Mouse (Mus musculus): ENCODE measurements around the gene Gm42791.

Gene Gm42791

GRCm38 (mm10) chr5:148924051-148924450, 70.9 kb downstream of the Gm42791 start:
- DNase-seq (ENCODE audit: low spot score), result no peak

GRCm38 (mm10) chr5:148923408-148923807, 71.5 kb downstream of the Gm42791 start:
- no peak for DNase-seq (ENCODE audit: low spot score)

- DNase-seq (ENCODE audit: low spot score), result no peak
Measured at GRCm38 (mm10) chr5:148922773-148923172, 72.2 kb downstream of the Gm42791 start.

GRCm38 (mm10) chr5:148918049-148918448, 76.9 kb downstream of the Gm42791 start:
- DNase-seq (ENCODE audit: low spot score), result no peak

- no peak for DNase-seq (ENCODE audit: low spot score)
Measured at GRCm38 (mm10) chr5:148916775-148917174, 78.2 kb downstream of the Gm42791 start.

DNA sequence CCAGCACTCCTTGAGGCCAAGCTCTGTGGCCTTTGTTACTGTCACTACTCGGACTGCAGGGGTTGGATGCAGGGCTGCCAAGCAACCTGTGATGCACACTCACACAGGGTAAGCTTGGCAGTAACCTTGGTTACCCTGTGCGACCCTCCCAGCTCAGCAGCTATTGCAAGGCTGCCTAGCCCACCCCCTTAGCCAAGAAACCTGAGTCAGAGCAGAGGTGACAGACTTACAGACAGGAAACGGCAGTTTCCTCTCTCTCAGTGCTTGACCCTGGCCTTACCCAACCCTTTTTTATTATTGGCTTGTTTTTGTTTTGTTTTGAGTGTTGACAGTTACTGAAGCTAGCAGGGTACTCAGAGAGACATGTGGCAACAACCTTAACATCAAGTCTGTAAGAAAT, 82.7 kb downstream of the Gm42791 start:
- DNase-seq (ENCODE audit: low spot score), result no peak

GRCm38 (mm10) chr5:148910066-148910465, 84.9 kb downstream of the Gm42791 start:
- DNase-seq (ENCODE audit: low spot score), result no peak

GRCm38 (mm10) chr5:148909402-148909801, 85.5 kb downstream of the Gm42791 start:
- DNase-seq (ENCODE audit: low spot score), result peak; percentile 37

- DNase-seq (ENCODE audit: low spot score), result no peak
Measured at GRCm38 (mm10) chr5:148909057-148909395, 85.9 kb downstream of the Gm42791 start.

- no peak for DNase-seq (ENCODE audit: low spot score)
Measured at GRCm38 (mm10) chr5:148908191-148909056, 86.5 kb downstream of the Gm42791 start.

DNA sequence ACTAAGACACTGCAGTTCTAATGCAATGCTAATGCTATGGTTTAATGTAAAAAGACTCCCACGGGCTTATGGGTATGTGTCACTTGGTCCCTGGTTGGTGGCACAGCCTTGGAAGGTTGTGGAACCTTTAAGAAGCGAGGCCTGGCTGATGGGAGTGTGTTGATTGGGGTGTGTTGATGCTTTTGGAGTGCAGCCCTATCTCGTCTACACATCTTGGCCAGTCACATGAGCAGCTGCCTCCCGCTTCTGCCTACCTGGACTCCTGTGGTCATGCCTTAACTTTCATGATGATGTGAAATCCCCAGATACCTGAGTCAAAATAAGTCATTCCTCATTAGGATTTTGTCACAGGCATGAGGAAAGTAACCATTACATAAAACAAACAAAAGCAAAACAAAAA, 88.6 kb downstream of the Gm42791 start:
- DNase-seq (ENCODE audit: low spot score), result no peak

DNA sequence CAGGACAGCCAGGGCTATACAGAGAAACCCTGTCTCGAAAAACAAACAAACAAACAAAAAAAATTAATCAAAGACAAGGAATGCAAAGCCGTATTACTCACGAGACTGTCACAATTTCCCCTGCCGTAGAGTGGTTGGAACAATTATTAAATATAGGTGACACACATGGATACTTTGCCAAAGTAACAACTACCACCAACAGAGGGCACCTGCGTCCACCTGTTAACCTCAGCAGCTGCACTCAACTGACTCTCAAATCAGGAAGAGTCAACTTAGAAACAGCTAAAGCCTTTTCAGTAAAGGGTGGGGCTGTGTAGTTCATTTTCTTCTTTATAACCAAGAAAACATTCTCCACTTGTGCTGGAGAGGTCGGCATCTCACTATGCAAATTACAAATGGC, 90.1 kb downstream of the Gm42791 start:
- no peak for DNase-seq (ENCODE audit: low spot score)

DNA sequence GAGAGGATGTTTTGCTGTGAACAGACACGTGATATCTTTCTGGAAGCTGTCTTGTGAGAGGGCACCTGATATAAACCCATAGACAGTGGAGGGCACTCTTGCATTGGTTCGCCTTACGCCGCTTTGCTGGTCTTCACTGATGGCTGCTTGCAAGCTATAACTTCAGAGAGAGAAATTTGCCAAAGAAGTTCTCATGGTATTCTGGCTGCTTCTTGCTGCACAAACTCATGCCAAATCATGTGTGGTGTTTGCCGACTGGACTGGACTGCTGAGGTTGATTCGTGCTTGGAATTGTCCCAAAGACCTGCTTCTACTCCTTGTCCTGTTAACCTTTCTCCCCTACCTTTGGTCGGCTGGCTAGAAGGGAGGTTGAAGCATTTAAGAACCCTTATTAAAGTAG, 95.6 kb downstream of the Gm42791 start:
- no peak for DNase-seq (ENCODE audit: low spot score)

- DNase-seq (ENCODE audit: low spot score), result no peak
Measured at GRCm38 (mm10) chr5:148897941-148898417, 97.0 kb downstream of the Gm42791 start.

DNA sequence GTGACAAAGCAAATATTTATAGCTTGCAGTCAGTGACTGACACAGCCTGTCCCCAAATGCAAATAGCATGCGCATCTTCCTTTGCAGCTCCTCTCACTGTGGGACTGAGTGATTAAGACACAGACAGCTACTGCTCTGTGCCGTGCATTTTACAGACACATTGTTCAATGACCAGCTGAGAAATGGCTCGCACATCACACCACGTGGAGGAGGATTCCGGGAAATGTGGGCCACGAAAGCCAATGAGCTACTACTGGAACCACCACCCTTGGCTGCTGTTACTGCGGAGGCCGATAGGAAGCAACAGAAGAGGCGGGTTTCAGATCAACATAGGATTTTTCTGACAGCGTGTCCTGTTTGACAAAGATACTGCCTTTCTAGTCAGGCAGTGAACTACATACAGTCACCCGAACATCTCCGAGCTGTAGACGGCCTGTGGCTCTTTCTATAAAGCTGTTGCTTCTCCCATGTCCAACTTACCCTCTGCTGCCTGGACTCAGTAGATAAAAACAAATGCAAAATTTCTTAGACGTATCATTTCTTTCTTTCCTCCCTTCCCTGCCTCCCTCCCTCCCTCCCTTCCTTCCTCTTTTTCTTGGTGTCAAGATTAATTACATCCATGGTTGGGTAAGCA, 97.8 kb downstream of the Gm42791 start:
- no peak for DNase-seq (ENCODE audit: low spot score)

- DNase-seq (ENCODE audit: low spot score), result no peak
Measured at GRCm38 (mm10) chr5:148896515-148896914, 98.4 kb downstream of the Gm42791 start.

DNA sequence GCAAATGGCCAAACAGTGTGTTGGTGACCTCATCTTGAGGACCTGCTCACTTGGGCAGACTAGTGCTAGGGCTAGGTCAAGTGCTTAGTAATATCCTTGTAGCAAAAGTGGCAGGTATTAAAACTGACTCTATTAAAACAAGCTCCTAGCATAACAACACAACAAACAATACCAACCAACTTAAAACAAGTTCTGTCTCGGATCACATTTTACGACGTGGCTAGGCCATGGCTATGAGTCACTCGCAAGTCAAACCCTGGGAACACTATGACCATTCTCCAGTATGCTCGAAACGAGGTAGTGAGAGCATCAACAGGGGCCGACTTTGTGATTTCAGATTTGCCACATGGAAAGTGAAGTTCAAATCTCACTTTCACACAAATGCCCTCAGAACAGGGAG, 99.1 kb downstream of the Gm42791 start:
- no peak for DNase-seq (ENCODE audit: low spot score)

GRCm38 (mm10) chr5:148895034-148895433, 99.9 kb downstream of the Gm42791 start:
- DNase-seq (ENCODE audit: low spot score), result no peak

DNA sequence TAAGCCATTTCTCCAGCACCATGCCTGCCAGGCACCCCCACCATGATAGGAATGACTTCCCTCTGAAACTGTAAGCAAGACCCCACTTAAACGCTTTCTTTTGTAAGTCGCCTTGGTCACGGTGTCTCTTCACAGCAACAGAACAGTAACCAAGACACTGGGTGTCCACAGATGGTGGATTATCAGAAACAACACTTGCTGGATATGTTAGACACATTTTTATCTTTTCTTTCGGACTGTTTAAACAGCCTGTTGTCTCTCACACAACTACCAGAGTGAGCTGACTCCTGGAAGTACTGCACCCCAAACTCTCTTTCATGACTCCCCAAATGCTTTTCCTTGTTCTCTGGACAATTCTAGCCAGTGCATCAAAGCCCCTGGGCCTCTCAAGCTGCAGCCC, 104.7 kb downstream of the Gm42791 start:
- DNase-seq (ENCODE audit: low spot score), result no peak

DNA sequence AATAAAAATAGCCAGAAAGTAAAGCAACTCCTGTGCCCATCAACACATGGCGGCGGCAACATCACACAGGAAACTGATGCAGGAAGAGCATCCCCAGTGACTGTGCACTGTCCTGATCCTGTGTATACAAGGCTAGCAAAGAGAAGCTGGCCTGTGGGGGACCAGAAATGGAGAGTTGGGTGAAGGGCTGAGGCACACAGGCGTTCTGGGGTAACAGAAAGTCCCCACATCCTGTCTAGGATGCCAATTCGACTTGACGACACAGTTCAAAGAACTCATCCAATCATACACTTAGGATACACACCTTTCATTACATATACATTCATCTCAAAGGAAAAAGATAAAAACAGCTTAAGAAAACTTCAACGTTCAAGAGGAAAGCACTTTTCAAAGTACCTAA, 106.9 kb downstream of the Gm42791 start:
- no peak for DNase-seq (ENCODE audit: low spot score)

- DNase-seq (ENCODE audit: low spot score), result no peak
Measured at GRCm38 (mm10) chr5:148885821-148886609, 108.9 kb downstream of the Gm42791 start.

- no peak for DNase-seq (ENCODE audit: low spot score)
Measured at GRCm38 (mm10) chr5:148883671-148884070, 111.3 kb downstream of the Gm42791 start.

DNA sequence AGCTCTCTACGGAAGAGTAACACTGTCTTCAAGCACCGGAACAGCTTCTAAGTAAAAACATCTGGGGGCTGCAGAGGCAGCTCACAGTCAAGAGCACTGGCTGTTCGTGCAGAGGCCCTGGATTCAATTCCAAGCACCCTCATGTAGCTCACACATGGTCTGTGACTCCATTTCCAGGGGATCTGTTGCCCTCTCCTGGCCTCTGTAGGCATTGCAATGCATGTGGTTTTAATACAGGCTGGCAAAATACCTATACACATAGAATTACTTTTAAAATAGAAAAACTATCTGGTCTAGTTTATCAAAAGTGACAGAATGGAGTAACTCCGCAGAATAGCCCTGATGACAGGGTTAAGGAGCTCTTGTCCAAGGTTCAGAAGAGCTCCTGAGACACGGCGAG, 115.7 kb downstream of the Gm42791 start:
- no peak for DNase-seq (ENCODE audit: low spot score)

Data from ovary, postnatal 36 days (tissue).